Mouse (Mus musculus): ENCODE results near the gene Hectd4.

GRCm38 (mm10) chr5:121187580-121188001 is 32.4 kb upstream of the Hectd4 start:
- no peak for TF ChIP-seq CTCF (IDR thresholded peaks at IDR 0.05; ENCODE audit: extremely low read depth, insufficient read depth, low read length)
- no peak for TF ChIP-seq POLR2A (IDR thresholded peaks at IDR 0.05; ENCODE audit: extremely low read depth, insufficient read depth, low read length)
